Mouse (Mus musculus): ENCODE results near the gene Tgds. TPM values are rescaled to one million over a fixed set of nuclear protein-coding genes. Genes with fewer than 3 reads are reported as not detected.
"Not testable (repeated sequence)": the region's sequence is repeated elsewhere in the genome, so short reads cannot be mapped to it uniquely, and the experiment has no call there.

The Tgds gene
- 10 to 100 TPM; 12.1 to 13.9 TPM for total RNA-seq (2021)

- peak; percentile 99 for DNase-seq
- intact Hi-C loops (cut with DNase I), result loop anchor here (1.0 to 5.0 kb wide), 2 partner anchors 43 to 125 kb away; no protein-coding TSS in a partner anchor
Observed at GRCm38 (mm10) chr14:118132642-118132977, at the start of gene Tgds. Gene Tgds, minus strand, starts transcription at chr14:118132755.

GRCm38 (mm10) chr14:118180711-118181177 lies 48.2 kb upstream of the Tgds start:
- peak; percentile 52 to 65 for DNase-seq
- intact Hi-C loops (cut with DNase I), result no loop called here

DNA sequence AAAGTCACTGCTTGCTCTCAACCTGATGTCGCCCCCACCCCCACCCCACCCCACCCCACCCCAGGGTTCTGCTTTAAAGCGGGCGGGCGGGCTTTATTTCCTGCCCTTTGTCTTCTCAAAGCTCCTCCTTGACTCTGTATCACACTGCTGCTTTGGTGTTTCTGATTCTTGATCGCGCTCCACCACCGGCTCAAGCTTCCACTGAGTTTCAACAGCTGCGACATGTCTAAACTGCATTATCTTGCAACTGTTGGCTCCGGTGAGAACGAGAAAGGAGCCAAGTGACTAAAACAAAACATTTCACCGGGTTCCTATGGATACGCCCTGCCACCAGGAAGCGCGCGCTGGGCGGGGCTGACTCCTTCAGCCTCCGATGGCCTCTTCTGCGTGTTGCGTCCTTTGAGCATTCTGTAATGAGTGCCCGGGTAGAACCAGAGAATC lies 47.6 kb upstream of the Tgds start:
- intact Hi-C loops (cut with DNase I), result no loop called here
- DNase-seq, result peak; percentile 78 to 84

GRCm38 (mm10) chr14:118179701-118180100 lies 47.1 kb upstream of the Tgds start:
- DNase-seq, result no peak
- intact Hi-C loops (cut with DNase I), result loop anchor here (5.0 kb wide), 1 partner anchor 53 kb away; no protein-coding TSS in a partner anchor

- intact Hi-C loops (cut with DNase I), result loop anchor here (5.0 kb wide), 1 partner anchor 53 kb away; no protein-coding TSS in a partner anchor
- no peak for DNase-seq
Observed at GRCm38 (mm10) chr14:118179251-118179650, 46.7 kb upstream of the Tgds start.

DNA sequence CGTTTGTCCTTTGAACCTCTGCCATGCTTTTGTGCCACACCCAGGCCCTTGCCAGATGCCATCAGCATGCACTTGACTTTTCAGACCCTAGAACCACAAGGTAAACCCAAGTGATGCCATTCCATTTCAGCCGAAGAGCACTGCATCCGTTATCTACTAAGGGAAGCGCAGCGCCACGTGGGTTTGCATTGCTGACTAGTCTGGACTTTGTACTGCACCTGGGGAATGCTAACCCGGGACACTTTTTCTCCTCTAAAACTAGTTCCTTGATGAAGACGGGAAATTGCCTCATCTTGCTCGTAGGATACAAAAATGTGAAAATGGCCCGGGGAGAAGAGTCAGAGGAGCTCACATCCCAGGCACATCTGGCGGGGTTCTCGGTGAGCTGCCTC lies 43.1 kb upstream of the Tgds start:
- DNase-seq, result no peak
- intact Hi-C loops (cut with DNase I), result loop anchor here (5.0 kb wide), 1 partner anchor 57 kb away; no protein-coding TSS in a partner anchor

GRCm38 (mm10) chr14:118175071-118175693 lies 42.6 kb upstream of the Tgds start:
- DNase-seq, result no peak
- intact Hi-C loops (cut with DNase I), result loop anchor here (5.0 kb wide), 1 partner anchor 57 kb away; no protein-coding TSS in a partner anchor

GRCm38 (mm10) chr14:118173590-118174203 lies 41.1 kb upstream of the Tgds start:
- intact Hi-C loops (cut with DNase I), result no loop called here
- no peak for DNase-seq

DNA sequence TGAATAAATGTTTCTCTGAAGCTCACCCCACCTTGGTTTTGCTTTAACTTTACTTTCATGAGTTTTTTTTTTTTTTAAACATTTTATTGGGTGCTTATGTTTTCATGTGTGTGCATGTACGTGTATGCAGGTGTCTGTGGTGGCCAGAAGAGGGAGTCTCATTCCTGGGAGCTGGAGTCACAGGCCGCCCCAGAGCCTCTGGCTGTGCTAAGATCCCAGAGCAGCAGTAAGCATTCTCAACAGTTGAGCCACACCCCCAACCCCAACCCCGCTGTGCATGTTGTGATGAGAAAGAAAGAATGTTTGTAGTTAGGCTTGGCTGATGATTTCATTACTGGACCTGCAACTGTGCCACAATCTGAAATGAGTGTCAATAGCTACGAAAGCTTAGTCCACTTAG lies 36.2 kb upstream of the Tgds start:
- intact Hi-C loops (cut with DNase I), result no loop called here
- no peak for DNase-seq

DNA sequence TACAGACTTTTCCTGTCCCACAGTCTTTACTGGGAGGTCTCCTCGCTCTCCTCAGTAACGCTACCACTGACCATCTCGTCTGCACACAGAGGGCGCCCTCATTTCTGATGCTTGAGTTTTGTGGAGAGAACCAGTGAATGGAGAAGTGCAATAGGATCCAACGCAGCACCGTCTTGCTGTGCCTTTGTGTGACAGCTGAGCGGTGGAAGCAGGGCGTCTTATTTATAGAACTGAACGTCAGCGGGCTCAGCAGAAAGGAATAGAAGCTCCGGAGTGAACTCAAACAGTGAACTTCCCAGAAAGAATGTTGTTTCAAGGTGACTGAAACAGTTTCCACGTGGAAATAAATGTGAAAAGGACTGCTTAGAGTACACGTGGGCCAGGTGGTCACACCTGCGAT lies 30.1 kb upstream of the Tgds start:
- intact Hi-C loops (cut with DNase I), result loop anchor here (5.0 kb wide), 1 partner anchor 75 kb away; the partner anchor contains the start of gene Sox21
- peak; percentile 38 to 41 for DNase-seq

DNA sequence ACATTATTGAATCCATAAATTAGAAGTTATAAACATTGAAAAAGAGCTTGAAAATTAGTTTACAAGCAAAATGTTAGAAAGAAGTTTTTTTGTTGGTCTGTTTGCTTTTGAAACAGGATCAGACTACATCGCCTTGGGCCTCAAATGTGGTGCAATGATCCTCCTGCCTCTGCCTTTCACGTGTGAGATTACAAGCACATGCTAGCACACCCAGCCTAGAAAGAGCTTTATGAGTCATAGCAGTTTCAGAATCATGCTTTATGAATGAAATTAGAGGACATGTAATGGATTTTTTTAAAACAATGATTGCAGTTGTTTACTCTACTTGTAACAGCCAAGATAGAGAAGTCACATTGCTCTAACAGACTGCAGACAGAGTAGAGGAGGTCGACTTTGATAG lies 29.2 kb upstream of the Tgds start:
- no peak for DNase-seq
- intact Hi-C loops (cut with DNase I), result loop anchor here (5.0 kb wide), 1 partner anchor 76 kb away; the partner anchor contains the start of gene Sox21

- intact Hi-C loops (cut with DNase I), result loop anchor here (5.0 kb wide), 1 partner anchor 435 kb away; no protein-coding TSS in a partner anchor
- peak; percentile 28 to 73 for DNase-seq
Observed at GRCm38 (mm10) chr14:118157146-118157545, 24.6 kb upstream of the Tgds start.

DNA sequence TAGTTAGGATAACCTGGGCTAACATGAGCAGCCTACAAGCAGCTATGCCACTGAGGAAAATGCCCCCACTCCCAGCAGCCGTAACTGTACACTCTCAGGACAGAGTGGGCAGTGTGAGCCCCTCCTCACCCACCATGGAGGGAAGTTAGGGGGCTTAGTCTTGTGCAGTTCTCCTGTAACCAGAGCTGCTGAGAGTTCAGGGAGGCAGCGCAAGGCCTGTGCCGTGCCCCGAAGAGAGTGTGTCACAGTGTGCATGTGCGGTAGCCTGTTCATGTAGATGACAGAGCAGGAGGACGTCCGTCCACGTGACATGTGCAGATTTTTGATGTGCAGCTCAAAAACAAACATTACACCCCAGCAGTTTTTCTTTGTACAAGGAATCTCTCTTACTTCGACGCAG lies 24.2 kb upstream of the Tgds start:
- no peak for DNase-seq
- intact Hi-C loops (cut with DNase I), result loop anchor here (5.0 kb wide), 1 partner anchor 436 kb away; no protein-coding TSS in a partner anchor

DNA sequence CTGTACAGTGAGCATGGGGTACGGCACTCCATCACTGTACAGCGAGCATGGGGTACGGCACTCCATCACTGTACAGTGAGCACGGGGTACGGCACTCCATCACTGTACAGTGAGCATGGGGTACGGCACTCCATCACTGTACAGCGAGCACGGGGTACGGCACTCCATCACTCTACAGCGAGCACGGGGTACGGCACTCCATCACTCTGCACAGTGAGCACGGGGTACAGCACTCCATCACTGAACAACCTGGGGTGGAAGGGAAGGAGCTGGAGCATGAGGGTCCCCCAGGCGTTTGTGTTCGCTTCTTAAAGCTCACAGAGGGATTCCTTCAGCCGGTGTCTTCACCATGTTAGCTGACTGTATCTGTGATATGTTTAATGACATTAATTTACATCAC lies 23.5 kb upstream of the Tgds start:
- DNase-seq, result not testable (repeated sequence)
- intact Hi-C loops (cut with DNase I), result loop anchor here (5.0 kb wide), 1 partner anchor 436 kb away; no protein-coding TSS in a partner anchor

GRCm38 (mm10) chr14:118152294-118152651 lies 19.7 kb upstream of the Tgds start:
- no peak for DNase-seq
- intact Hi-C loops (cut with DNase I), result loop anchor here (1.0 kb wide), 1 partner anchor 148 kb away; no protein-coding TSS in a partner anchor

GRCm38 (mm10) chr14:118151651-118152293 lies 19.2 kb upstream of the Tgds start:
- intact Hi-C loops (cut with DNase I), result loop anchor here (1.0 kb wide), 1 partner anchor 147 kb away; no protein-coding TSS in a partner anchor
- DNase-seq, result peak; percentile 51 to 53

- intact Hi-C loops (cut with DNase I), result no loop called here
- no peak for DNase-seq
Observed at GRCm38 (mm10) chr14:118150656-118151551, 18.3 kb upstream of the Tgds start.

DNA sequence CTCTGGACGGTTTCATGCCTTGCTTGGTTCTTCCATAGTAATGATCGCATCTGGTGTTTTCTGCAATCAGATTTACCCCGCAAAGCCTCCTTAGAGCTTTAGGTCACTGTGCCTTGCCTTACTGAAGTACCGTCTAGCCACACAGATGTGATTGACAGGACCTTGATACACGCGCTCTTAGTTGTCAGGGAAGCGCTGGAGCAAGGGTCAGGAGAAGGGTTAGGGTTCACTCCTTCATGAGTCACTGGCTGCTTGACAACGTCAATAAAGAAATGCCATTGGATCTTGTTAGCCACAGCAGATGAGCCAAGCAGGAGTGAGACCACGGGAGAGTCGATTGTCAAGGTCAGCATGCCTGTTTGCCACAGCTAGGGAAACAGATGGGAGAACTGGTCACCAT lies 16.0 kb upstream of the Tgds start:
- DNase-seq, result no peak
- intact Hi-C loops (cut with DNase I), result no loop called here

GRCm38 (mm10) chr14:118148046-118148445 lies 15.5 kb upstream of the Tgds start:
- DNase-seq, result no peak
- intact Hi-C loops (cut with DNase I), result no loop called here

DNA sequence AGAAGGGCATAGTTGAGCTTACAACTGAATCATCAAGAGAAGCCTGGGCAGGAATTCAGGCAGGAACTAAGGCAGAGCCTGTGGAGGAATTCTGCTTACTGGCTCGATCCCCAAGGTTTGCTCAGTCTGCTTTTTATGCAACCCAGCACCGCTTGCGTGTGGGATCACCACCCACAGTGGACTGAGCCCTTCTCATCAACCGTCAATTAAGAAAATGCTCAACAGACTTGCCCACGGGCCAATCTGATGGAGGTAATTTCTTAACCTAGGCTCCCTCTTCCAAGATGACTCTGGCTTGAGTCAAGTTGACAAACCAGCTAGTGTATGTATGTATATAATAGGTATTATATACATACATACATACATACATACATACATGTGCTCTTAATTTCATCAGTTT lies 9.7 kb upstream of the Tgds start:
- intact Hi-C loops (cut with DNase I), result no loop called here
- no peak for DNase-seq
